Mouse (Mus musculus): ENCODE data around the gene Cep126. TPM values are rescaled to one million over a fixed set of nuclear protein-coding genes. Genes with fewer than 3 reads are reported as not detected.

The Cep126 gene
- polyA plus RNA-seq, 1 experiment from 2014 or later: 2.8 TPM

GRCm38 (mm10) chr9:8032847-8033246 is 101.2 kb downstream of the Cep126 start:
- Histone ChIP-seq H3K4me3 (ENCODE audit: low read length) (no peak overlapping the region), H3K36me3 (ENCODE audit: insufficient read depth, low read length) (no peaks in the 10 kb centered on the region), H3K27me3 (ENCODE audit: insufficient read depth, low read length) (no peaks in the 10 kb centered on the region), H3K27ac (ENCODE audit: low read length) (no peak overlapping the region), H3K9ac (replicated peaks; ENCODE audit: low read length) (no peak overlapping the region), H3K9me3 (ENCODE audit: low read length) (no peaks in the 10 kb centered on the region), H3K4me1 (ENCODE audit: insufficient read depth, low read length) (peaks cover 5% of the 10 kb centered on the region; the same call in 1 of the 2 replicates), H3K4me2 (replicated peaks; ENCODE audit: low read depth, low read length) (no peak overlapping the region)
- 75% methylated on average over 5 of the region's 5 CpGs for whole genome bisulfite sequencing
- 0 out of 2 replicates have a peak, but pooled peaks have one; percentile 31 for ATAC-seq (ENCODE audit: low FRiP score, low TSS enrichment)

Other genes with a start within 250 kb of the Cep126 start
- gene Yap1, start 129.7 kb downstream of the Cep126 start, polyA plus RNA-seq (2015; fragmentation: Nextera tagmentation; extraction: Ambion mirVana): 35.7 and 37.1 TPM in 2 replicates
- 13.0 and 14.3 TPM in 2 replicates for gene Cfap300, start 91.5 kb downstream of the Cep126 start, polyA plus RNA-seq (2015; fragmentation: Nextera tagmentation; extraction: Ambion mirVana)

All from kidney, embryonic 16.5 days (tissue).